Mouse (Mus musculus) lung, postnatal 0 days (tissue): ENCODE data around the gene Eif4g2.

Source experiments
- CTCF ChIP-seq: IDR thresholded peaks from 2 replicates; pipeline ENCODE4 v1.5.1; 2016; ENCODE audit warnings: antibody characterized with exemption, mild to moderate bottlenecking
- EP300 ChIP-seq: IDR thresholded peaks from 2 replicates; pipeline ENCODE4 v1.6.1; 2016; ENCODE audit warnings: antibody characterized with exemption, mild to moderate bottlenecking, control low read depth

DNA sequence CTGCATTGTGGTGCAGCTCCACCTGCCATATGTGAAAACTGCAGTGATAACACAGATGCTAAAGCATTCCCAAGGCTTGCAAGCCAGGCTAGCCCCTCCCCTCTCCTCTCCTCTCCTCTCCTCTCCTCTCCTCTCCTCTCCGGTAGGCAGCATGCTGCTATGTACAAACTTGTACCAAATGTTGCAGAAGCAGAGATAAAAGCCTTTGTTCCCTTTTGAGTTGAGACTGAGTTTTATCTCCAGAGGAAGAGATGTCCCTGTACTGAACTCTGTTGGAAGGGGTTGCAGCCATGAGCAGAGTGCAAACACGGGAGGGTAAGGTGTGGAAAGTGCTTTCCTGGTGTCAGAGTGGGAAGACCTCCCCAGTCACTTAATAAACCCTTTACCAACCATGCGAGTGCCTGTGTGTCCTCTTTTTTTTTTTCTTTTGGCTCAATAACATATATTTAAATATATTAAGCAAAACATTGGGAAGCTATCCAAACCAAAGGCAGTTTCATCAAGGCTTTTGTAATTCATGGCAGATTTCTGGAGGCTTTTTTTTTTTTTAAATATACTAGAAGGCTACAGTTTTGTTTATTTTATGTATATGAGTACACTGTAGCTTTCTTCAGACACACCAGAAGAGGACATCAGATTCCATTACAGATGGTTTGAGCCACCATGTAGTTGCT lies 26.7 kb downstream of the Eif4g2 start:
- no peak for TF ChIP-seq CTCF
- no peak for TF ChIP-seq EP300
